Comparison of ENCODE assay signal across 10 mouse cellular contexts in the genomic region with DNA sequence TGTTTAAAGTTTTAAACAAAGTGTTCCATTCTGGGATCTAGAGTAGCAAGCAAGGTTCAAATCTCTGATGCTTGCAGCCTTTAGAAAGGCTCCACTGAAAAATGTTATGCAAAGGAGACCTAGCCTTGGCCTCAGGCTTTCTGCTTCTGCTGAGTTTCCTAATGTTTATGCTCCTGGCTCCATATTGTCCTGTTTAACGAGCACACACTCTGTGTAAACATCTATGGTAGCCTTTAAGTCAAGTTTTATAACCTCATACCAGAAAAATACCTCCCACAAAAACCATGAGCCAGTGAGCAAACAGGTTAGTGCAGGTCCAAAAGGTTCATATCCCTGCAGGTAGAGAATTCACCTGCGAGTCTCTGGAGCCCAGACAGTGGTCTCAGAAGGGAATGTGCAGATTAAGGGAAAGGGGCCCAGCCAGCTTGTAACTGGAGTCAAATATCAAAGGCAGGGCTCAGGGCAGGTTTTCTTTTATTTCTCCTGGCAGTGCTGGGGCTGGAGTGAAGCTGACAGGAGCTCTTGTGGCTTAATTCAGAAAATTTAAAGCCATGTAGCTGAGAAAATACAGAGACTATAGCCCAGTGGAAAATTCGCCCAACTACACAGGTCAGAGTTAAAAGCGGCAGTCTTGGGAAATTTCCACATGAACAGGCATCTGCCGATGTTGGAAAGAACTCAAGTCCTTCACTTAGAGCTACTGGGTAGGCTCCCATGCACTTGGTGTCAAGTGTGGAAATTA.
DNase-seq lines count a peak whose midpoint lies in the region; TF ChIP-seq lines count a peak whose summit lies in the region.
"Had no signal": no experiment of that assay in that cellular context is flagged by ENCODE, and none has a peak within 500 bp of the region (broad histone marks: within the 10 kb centered on the region; RNA-seq: fewer than 3 reads in every experiment).

No protein-coding gene starts in this region.

- no peak overlapping the region for H3K27ac ChIP-seq in kidney, adult 2 months (ENCODE audit: insufficient read depth, low read depth, low read length)
- H3K27ac ChIP-seq: heart, adult 2 months; hindbrain, embryonic 15.5 days had no signal

- no peak for TF ChIP-seq POLR2A in kidney, adult 2 months (IDR thresholded peaks at IDR 0.05; ENCODE audit: low read depth, low read length)

- no peaks in the 10 kb centered on the region for H3K4me1 ChIP-seq in kidney, adult 2 months (ENCODE audit: control insufficient read depth, insufficient read depth, low read length)
- H3K4me1 ChIP-seq: hindbrain, embryonic 15.5 days had no signal

- H3K36me3 ChIP-seq in kidney, adult 2 months (ENCODE audit: control insufficient read depth, insufficient read depth, low read length) = no peaks in the 10 kb centered on the region
- H3K36me3 ChIP-seq: hindbrain, embryonic 15.5 days had no signal

- H3K27me3 ChIP-seq in kidney, adult 2 months (replicated peaks; ENCODE audit: control insufficient read depth, insufficient read depth, low read length) = no peaks in the 10 kb centered on the region
- H3K27me3 ChIP-seq: hindbrain, embryonic 15.5 days had no signal

- 12% methylated on average over 5 of the region's 5 CpGs for WGBS in kidney, adult 2 months

- H3K4me3 ChIP-seq in kidney, adult 2 months (ENCODE audit: insufficient read depth, low read depth, low read length) = no peak overlapping the region
- H3K4me3 ChIP-seq: heart, adult 2 months; hindbrain, embryonic 15.5 days had no signal

- no peak for TF ChIP-seq CTCF in kidney, adult 2 months (conservative IDR thresholded peaks at IDR 0.05; ENCODE audit: insufficient read depth, insufficient read length, low read depth, low read length)

- DNase-seq in adrenal gland, postnatal 36 days = peak; percentile 8 to 13
- no peak for DNase-seq in adrenal gland, adult 2 months
- peak; percentile 26 for DNase-seq in kidney, adult 2 months
- DNase-seq in kidney, postnatal 25 days = no peak
- peak; percentile 60 for DNase-seq in embryo, embryonic 10 days (ENCODE audit: low spot score)
- peak; percentile 6 for DNase-seq in kidney, postnatal 14 days
- DNase-seq in layer of hippocampus, postnatal 10 days (ENCODE audit: low spot score in 2 of 2) = no peak
- DNase-seq in layer of hippocampus, adult 18-20 months (ENCODE audit: low spot score in 2 of 2) = no peak
- DNase-seq: heart, adult 2 months had no signal

Comparison
In these comparisons a context has a peak if more than half of its experiments do, and no peak if none do; other contexts are left out.
1. DNase-seq: peak in adrenal gland, postnatal 36 days (2 of 2), kidney, adult 2 months (single experiment), embryo, embryonic 10 days (single experiment) and kidney, postnatal 14 days (single experiment); none in adrenal gland, adult 2 months (single experiment), kidney, postnatal 25 days (0 of 2), layer of hippocampus, postnatal 10 days (0 of 2) and layer of hippocampus, adult 18-20 months (0 of 2).